Mouse (Mus musculus): Measurements from ENCODE around the gene Arid3b.

Gene Arid3b

GRCm38 (mm10) chr9:57829812-57830557, 6.6 kb downstream of the Arid3b start:
- DNase-seq (ENCODE audit: low spot score) = no peak

DNA sequence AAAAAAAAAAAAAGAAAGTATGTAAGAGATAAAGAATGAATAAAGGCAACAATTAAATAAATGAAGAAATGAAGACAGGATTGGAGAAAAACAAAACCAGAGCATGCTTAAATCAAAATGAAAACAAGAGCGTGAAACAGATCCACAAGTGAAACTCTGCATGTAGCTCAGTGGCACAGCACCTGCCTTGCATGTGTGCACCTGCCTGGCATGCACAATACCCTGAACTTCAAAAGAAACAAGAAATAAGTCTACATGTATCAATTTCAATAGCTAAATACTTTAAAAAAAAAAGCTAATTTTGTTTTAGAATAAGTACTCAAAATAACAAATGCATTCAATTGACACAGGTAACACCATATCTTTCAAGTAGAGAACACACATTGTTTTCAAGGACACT, 13.2 kb downstream of the Arid3b start:
- DNase-seq (ENCODE audit: low spot score) = no peak

- no peak for DNase-seq (ENCODE audit: low spot score)
These were observed 13.8 kb downstream of the Arid3b start for GRCm38 (mm10) chr9:57822812-57823211.

- DNase-seq (ENCODE audit: low spot score) = no peak
These were observed 16.2 kb downstream of the Arid3b start for GRCm38 (mm10) chr9:57820186-57821080.

DNA sequence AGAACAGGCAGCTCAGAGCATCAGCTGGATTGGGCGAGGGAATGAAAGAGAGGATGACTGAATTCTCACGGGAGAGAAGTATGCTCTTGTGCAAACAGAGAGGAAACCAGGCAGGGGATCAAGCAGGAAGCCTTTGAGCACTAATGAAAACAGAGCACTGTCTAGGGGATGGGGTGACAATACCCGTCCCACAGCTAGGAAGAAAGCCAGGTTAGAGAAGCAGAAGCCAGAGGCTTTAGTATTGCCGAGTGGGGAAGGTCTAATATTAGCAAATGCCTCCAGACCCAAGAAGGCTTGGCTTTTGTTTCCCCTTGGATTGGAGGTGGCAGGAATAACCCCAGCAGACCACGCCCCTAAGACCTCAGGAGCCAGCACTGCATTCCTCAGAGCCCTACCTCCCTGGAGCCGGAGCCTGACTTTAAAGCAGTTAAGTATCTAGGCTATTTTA, 19.3 kb downstream of the Arid3b start:
- DNase-seq (ENCODE audit: low spot score) = no peak

DNA sequence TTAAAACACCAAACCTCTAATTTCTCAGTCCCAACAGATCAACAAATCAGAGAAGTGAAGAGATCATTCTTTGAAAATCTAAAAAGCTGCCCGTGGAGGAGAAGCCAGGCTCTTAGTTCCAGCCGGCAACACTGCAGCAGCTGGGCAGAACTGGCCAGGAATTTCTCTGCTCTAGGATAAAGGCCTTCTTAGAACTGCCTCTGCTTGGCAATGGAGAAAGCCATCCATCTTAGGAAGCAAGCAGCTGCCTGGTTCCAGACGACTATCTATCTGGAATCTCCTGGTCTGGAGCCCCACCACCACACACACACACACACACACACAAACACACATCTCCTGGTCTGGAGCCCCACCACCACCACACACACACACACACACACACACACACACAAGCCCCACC, 21.7 kb downstream of the Arid3b start:
- DNase-seq (ENCODE audit: low spot score) = no peak

DNA sequence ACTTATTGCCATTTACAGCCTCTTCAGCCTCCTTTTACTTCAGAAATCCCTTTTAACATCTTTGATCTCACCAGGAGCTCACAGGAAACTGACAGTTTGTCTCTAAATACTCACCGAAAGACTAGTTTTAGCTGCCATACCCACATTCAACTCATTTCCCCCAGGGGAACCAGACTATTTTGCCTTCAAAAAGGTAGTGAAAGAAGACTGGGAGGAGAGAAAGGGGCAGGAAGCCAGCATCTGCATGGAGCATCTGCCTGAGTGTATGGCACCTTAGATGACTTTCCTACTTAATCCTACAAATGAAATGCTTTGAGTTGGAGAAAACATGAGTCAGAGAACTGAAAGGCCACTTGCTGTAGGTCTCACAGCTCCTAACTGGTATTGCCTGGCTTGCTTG, 22.6 kb downstream of the Arid3b start:
- no peak for DNase-seq (ENCODE audit: low spot score)

DNA sequence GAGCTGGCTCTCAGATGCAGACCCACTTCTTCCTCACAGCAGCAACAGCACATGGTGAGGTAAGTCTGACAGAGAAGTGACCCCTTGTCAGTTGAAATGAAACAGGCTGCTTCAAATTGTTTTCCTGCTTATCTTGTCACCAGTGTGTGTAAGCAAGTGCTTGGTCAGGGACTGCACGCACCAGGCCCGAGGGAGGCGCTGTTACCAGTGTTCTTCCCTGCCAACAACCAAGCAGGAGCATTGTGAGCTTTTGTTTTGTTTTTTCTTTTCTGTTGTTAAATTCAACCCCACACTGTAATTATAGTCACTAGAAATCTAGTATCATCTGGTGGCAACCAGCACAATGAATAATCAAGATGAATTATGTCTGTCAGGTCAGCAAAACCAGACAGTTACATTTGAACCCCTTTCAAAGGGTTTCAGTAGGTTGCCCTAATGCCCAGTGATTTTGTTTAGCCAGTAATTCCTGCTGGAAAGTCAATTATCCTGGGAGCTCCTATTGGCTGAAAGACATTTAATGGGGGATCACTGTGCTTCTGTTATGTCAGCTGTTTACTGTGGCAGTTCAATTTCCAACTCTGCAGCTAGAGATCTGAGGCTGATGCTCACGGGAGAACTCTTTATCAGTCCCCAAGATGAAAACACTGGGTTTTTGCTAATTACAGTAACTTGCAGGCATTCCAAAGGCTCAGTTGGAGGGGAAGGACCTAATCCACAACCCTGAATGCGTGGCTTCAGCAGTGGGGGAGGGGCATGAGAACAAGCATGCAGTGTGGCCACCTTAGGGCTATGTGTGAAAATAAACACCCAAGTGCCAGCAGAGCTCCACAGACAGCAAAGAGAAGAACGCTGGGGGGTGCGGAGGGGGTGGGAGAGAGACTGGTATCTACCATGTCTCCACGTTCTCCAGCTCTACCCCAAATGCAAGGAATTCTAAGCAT, 24.5 kb downstream of the Arid3b start:
- DNase-seq (ENCODE audit: low spot score) = no peak

GRCm38 (mm10) chr9:57810691-57811090, 25.9 kb downstream of the Arid3b start:
- DNase-seq (ENCODE audit: low spot score) = no peak

DNA sequence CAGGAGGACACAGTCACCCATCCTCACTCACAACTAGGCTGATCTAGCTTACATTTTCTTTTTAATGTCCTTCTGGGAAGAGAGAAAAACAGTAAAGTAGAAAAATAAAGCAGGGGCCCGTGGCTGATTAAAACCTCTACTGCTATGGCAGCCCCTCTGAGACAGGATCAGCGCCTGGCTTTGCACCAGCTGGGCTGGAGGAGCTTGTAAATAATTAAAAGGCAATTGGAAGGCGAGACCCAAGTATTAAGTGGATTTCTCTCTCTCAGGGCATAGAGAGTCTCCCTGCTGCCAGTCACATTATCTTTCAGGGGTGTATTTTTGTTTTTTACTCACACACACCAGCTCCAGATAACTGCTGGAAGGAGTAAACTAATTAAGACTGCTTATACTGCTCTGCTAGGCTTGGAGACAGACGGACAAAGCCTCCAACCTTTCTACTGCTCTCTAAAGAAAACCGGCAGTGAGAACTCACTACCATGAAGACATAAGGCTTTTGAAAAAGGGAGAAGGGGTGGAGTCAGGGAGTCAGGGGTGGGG, 27.8 kb downstream of the Arid3b start:
- DNase-seq (ENCODE audit: low spot score) = no peak

DNA sequence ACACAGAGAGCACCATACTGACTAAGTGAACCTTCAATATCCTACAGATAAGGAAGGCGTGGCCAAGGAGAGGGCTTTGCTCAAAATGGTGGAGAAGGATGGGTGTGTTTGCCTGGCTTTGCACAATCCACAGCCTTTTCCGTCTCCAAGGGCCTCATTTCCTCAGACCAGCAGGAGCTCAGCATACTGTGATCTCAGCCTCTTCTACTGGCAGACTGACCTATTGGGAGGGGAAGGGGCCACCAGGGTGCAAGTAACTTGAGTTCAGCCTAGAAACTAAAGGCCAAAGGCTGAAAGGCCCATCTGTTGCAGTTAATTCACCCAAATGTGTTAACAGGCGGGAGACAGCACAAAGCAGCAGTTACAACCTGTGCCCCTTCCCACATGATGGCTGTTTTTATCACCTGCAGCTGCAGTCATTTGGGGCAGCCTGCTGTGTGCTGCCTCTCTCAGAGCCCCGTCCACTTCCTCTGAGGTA, 29.4 kb downstream of the Arid3b start:
- DNase-seq (ENCODE audit: low spot score) = no peak

- no peak for DNase-seq (ENCODE audit: low spot score)
These were observed 30.5 kb downstream of the Arid3b start for GRCm38 (mm10) chr9:57806066-57806481.

DNA sequence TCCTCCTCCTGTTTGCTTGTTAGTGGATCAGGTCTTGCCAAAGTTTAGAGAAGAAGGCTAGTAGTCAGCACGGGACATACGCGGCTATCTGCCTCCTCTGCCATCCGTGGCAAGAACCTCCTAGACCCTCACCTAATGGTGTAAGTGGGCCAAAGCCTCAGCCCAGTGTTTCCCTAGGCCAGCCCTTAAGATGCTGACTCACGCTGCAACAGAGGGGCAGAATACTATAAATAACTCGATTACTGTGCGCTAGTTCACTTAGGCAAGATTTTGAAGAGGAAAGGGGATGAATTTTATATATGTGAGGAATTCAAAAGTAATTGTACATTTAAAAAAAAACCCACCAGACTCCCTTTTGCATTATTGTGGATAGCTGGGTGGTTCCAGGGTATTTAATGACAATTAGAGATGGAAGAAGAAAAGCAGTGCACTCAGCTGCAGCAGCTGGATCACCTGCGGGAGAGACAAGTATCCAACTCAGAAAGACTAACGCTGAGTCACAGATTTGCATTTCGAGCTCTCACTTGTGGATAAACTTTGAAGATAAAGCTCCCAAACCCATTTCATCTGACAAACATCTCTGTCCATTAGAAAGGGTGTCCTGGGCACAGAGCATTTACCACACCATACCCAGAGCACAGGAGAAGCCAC, 31.4 kb downstream of the Arid3b start:
- no peak for DNase-seq (ENCODE audit: low spot score)

DNA sequence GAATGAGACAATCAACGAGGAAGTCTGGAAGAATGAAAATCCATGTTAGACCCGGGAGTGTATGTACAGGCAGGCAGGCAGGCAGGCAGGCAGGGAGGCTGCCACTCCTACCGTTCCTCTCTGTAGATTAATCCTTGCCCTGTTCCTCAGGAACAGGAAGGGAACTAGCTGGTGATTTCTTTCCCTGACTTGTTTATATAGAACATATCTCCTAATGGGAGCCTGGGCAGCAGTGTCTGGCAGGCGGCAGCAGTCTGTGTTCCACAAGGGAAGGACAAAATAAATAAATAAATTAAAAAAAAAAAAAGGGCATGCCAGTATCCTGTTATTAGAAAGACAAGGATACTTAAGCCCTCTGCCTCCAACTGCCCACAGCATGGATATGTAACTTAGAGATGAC, 32.8 kb downstream of the Arid3b start:
- no peak for DNase-seq (ENCODE audit: low spot score)

GRCm38 (mm10) chr9:57803047-57803446, 33.5 kb downstream of the Arid3b start:
- DNase-seq (ENCODE audit: low spot score) = no peak

DNA sequence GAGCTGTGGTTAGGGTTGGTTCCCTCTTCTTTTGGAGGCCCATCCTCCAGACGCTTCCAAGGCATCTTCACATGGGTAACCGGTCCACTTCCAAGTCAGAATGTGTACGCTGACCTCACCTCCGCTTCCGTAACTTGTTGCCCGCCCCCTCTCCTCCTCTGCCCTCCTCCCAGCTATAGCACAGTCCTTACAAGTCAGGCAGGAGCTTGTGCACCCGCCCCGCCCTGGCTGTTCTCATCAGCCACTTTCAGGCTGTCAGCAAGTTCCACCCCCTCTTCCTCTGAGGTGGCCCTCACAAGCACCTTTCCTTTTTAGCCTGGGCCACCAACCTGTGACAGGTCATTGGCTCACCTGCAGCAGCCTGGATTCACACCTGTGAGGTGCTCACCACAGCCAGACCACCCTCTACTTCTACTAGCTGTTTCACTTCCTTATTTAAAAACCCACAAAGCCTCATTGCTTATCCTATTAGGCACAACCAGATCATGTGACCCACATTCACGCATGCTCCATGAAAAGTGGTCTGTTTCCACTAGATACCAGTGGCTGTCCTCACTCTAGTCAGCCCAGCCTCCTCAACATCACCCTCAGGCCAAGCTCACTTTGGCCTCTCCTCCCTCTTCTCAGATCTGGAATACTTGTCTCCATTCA, 36.1 kb downstream of the Arid3b start:
- DNase-seq (ENCODE audit: low spot score) = no peak

GRCm38 (mm10) chr9:57798725-57799253, 37.8 kb downstream of the Arid3b start:
- no peak for DNase-seq (ENCODE audit: low spot score)

DNA sequence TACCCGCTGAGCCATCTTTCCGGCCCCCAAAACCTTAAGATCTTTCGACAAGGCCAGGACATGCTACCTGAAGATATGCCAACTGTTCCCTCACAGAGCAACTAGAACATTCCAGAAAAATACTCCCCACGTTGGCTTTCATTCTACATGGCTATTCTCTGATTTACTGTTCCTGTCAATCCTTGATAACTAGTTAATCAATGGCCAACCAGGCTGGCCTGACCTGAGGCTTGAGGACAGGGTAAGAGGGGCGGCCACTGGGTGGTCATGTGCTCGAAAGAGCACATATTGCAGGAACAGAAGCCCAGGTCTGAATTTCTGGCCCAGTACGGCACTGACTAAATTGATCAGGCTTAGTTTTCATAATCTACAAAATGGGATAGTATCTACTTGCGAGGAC, 39.1 kb downstream of the Arid3b start:
- DNase-seq (ENCODE audit: low spot score) = no peak

DNA sequence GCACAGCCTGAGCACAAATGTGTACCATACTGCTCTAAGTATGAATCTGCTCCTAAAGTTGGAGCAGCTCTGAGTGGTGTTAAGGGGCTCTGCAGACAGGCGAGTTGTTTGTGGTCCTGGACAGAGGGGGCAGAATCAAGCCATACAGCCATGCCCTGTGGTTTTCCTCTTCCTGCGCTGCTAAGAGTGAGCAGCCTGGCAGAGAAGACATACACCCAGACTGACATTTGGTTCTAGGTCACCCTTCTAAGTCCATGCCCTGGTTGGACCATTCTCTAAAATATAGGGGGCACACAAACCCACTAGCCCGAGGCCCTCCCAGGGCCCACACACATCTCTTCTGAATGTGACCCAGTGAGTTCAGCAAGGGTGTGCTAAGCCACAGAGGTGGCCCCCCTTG, 46.9 kb downstream of the Arid3b start:
- no peak for DNase-seq (ENCODE audit: low spot score)

DNA sequence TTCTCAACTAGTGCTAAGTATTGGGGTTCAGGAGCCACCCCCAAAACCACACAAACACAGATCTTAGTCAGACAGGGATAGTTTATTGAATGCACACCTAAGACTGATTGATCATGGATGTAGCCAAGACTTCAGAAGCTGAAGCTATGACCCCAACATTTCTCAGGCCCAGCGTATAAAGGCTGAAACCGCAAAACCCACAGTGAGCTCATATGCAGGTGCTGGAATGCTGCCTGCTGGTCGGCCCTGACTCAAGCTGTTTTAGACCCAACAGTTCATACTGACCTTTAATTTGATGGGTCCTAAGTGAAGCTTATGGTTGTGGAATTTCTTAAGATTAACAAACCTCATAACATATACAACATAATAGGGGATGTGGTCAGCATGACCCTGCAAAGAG, 53.9 kb downstream of the Arid3b start:
- DNase-seq (ENCODE audit: low spot score) = no peak
